Mouse (Mus musculus): ENCODE results near the gene Bcl2l10.

Bcl2l10 gene

DNA sequence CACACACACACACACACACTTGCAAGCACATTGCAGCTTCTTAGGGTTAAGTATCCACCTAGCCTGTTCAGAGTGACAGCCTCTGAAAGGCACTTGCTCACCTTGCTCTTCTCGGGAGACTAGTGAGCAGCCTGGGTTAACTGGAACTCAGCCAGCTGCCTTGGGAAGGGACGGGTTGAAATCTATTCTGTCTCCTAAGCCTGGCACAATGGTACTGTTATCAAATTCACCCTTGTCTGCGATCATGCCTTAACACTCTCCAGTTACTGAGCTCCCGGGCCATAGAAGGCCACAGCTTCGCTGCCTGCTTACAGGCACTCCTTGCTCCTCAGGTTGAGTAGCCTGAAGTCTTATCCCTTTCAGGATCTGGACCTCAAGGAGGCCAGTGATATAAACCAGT, 53.1 kb downstream of the Bcl2l10 start:
- DNase-seq (ENCODE audit: extremely low read depth, low read depth) = no peak
